Mouse (Mus musculus) adipocyte (in vitro differentiated cells): Measurements from ENCODE around the gene Cops2.

Experiments
- DNase-seq: peaks from one replicate; pipeline ENCODE4 v3.0.0-alpha.2; 2016; ENCODE audit warnings: low spot score

Gene Cops2

DNA sequence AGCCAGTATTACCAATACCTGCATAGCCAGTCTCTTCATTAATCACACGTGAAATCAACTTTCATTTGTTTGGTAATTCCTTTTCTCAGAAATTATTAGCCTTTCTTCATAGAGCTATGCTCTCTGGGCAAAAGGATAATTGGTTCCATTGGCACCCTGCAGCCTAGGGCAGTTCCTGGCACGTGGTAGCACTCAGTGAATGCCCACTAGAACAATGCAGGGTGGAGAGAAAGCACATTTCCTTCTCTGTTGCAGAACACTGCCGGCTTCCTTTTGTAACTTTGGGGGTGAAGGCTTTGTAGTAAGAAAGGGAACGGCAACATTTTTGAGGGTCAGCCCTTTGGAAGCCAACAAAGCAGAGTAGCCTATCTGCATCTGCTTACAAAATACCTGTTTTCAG lies 32.7 kb downstream of the Cops2 start:
- DNase-seq, result peak; percentile 19

DNA sequence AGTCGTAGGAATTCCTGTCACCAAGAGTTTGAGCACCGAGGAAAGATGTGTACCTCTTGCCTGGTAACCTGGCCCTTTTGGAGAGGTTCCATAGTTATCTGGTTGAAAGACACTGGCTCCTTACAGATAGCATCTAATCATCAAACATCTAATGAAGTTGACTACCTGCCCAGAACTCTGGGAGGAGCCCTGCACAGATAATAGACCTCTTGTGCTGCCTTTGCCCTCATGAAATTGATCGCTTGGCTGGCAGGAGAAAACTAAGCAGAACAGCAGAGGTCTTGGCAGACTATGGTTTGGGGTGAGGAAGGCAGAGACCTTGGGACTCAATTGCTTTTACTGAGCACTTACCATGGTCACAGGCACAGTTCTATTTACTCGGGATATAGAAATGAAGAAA lies 38.5 kb downstream of the Cops2 start:
- DNase-seq, result no peak

DNA sequence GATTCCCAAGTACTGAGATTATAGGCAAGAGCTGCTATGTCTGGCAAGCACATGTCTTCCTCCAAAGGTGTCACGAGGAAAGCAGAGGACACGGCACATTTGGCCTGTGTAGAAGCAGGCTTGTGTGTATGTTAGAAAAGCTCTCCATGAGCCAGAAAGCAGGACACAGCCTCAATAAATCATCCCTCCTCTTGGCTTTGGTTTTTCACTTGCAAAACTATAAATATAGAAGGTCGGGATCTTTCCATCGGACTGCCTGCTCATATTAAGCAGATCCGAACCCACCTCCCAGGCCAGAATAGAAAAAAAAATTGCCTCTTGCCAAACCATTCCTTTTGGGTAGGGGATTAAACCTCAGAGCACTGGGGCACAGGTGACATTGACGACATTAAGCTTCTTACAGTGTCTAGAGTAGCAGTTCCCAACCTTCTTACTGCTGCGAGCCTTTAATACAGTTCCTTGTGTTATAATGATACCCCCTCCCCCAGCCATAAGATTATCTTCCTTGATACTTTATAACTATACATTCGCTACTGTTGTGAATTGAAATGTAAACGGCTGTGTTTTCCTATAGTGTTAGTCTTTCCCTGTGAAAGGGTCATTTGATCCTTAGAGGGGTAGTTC lies 44.9 kb downstream of the Cops2 start:
- DNase-seq, result no peak

DNA sequence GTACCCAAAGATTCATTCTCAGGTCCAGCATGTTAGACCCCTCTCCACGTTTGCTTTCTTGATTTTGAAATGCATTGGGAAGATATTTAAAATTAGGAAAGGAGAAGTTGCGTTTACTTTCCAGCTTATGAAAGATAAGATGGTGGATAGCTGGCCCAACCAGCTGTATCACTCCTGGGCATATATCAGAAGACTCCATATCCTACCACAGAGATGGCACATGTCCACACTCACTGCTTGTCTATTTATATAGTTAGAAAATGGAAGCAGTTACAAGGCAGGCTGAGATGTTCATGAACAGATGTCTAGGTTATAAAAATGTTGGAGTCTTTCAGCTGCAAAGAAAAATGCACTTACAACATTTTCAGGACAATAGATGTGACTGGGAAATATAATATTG lies 47.6 kb downstream of the Cops2 start:
- DNase-seq, result no peak

DNA sequence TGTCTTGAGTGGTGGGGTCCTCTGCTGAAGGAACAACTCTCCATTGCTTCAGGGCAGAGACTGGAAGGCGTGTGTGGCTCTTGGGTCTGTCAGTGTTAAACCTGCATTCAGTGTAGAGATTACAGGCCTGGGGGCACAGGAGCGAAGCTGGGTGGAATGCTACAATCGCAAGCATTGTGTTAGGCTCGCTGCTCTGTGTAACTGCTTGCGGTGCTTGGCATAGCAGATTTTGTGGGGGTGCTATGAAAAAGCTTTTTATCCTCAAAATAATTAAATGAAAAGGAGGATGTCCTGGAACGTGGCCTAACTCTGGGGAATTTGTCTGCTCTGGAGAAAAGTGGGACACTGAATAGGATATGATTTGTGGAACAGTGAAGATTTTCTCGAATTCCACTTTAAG lies 49.4 kb downstream of the Cops2 start:
- no peak for DNase-seq

DNA sequence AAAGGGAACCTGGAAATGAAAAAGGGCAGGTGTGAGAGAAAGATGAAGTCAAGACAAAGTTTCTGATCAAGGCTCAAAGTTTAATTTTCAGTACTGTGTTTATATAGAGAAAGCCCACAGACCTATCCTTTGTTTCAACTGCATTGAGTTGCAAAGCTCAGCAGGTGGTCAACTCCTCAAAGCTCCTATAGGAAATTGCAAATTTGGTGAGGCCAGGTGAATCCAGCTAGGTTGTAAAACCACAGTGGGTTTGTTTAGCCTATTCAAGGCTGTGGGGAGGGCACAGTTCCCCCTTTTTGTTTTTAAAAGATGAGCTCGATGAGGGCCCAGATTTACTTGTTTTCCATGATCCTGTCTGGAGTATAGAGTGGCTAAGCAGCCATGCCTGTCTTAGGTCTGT lies 53.1 kb downstream of the Cops2 start:
- DNase-seq, result no peak

DNA sequence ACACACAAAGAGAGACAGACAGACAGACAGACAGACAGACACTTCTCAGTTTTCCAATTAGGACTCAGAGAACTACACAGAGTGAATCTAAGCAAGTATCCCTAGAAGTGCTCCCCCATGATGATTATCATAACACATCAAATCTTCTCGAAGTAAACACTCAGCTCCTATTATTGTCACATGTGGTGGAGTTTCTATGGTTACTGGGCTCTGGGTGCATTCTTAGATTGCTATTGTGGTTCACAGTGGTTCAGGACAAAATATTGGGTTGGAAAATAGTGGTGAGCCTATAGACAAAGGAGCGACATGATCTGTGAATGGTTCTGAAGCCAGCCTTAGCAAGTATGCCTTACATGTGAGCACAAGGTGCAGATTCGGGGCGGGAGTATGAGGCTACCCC lies 57.0 kb downstream of the Cops2 start:
- DNase-seq, result no peak

DNA sequence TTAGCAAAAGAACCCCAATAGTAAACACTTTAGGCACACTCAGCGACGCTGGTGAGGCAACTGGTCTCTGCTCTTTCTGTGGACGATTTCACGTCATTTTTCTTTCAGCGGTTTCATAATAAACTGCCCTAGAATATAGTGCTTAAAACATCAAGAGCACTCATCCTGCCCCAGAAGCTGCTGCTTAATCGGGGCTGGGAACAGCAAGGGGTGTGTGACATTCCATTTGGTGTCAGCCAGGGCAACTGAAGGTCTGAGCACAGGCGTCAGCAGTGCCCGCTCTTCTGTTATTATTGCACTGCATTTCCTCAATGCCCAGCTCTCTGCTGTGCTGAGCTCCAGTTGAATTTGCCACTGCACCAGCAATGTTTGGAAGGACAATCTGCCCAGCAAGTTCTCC lies 57.9 kb downstream of the Cops2 start:
- DNase-seq, result no peak

DNA sequence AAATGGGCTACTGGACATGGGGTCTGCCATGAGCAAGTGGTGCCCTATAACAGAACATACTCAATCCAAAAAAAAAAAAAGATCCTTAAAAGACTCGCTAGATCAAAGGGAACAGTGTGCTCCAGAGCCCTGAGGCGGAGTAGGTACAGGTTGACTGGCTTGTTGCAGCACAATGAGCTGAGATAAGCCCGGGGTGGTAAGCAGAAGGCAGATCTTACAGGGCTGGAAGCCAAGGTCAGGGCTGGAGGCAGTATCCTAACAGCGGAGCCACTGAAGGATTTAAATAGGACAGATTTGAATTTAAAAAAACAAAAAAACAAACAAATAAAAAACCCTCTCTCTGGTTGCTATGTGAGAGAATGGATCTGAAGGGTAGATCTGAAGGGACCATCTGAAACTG lies 58.5 kb downstream of the Cops2 start:
- no peak for DNase-seq

DNA sequence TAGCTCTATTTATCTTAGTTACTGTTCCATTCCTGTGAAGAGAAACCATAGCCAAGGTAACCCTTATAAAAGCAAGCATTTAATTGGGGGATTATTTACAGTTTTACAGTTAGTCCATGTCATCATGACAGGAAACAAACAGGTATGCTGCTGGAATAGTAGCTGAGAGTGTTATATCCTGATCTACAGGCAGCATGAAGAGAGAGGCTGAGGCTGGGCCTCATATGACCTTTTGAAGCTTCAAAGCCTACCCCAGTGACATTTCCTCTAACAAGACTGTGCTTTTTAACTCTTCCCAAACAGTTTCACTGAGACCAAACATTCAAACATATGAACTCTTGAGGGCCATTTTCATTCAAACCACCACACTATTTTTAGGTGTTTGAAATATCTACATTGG lies 61.1 kb downstream of the Cops2 start:
- no peak for DNase-seq

DNA sequence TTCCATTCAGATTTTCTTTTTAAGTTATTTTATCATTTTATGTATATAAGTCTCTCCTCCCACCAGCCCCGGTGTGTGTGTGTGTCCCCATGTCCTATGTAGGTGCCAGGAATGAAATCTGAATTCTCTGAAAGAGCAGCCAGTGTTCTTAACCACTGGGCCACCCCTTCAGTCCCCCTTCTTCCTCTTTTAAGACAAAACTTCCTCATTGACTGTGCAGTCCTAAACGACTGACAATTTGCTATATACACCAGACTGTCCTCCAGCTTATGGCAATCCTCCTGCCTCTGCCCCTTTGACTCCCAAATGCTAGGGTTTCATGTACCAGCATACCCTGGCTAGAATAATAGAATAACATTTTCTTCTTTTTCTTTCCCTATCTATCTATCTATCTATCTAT lies 63.8 kb downstream of the Cops2 start:
- no peak for DNase-seq

DNA sequence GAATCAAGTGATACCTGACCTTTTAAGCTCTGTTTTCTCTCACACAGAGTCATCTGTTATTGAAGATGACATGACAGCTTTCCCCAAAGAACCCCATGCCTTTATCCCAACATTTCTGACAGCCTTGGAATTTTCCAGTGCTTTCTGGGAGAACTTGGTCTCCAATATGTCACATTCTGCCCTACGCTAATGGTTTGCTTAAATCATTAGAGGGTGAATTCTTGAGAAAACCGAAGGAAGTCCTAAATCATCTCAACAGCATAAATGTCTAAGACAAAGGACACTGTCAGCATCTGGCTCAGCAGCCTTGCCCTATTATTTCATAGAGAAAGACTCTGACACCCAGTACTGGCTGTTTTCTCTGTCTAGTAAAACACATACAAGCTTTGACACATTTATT lies 64.8 kb downstream of the Cops2 start:
- no peak for DNase-seq

DNA sequence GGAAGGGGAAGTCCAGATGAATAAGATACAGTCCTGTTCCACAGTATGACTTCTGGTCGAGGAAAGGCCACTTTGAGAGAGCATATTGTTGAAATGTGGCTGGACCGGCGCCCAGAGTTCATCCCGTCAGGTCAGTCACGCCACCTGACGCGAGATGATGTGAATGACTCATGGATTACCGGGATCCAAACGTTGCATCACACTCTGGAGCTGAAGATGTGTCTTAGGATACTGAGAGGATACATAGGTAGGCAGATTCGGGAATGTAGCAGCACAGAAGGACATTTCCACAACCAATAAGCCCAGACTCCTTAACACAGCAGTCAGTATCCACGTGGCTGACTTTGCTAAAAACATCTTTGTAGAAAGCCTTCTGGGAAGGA lies 66.1 kb downstream of the Cops2 start:
- DNase-seq, result peak; percentile 19

DNA sequence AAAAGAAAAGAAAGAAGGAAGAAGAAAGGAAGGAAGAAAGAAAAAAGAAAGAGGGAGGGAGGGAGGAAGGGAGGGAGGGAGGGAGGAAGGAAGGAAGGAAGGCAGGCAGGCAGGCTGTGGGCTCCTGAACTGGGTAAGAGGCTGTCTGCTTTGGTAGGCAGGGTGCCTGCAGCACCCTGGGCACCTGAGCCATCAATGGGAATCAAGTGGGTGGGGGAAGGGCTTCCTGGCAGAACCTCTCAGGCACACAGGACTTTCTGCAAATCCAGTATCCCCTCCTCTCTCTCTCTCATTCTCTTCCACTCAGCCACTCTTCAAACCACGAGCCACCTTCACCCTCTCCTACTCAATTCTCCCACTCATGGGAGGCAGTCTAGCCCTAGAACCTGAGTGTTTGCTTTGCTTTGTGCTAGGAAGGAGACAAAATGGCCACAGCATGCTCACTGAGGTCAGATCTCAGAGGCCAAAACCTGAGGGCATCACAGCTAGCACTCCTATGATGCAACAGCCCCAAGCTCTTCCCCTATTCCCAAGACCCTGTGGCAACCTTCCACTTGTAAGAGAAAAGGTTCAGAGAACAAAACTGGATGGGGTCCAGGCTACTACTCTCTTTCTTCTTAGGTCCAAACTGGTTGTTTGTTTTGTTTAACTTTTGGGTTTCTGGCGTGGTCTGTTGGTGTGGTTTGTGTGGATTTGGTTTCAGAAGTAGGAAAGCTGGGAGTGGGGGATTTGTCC lies 66.6 kb downstream of the Cops2 start:
- DNase-seq, result peak; percentile 32

DNA sequence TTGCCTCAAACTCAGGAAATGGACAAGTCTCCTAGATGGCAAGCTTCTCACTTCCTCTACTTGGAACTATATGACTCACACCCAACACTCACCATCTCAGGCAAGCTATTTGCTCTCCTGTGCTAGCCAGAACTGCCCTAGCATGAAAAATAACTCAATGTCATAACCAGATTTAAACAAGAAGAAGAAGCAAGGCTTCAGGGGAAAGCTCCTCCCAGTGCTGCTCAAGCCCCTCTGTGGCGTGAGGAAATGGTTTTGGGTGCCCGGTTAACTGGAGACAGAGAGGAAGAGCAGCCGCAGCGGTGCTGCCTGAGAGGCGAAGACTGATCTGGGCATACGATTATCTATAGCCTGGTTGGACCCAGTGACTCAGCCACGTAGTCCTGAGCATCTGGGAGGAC lies 67.5 kb downstream of the Cops2 start:
- no peak for DNase-seq

DNA sequence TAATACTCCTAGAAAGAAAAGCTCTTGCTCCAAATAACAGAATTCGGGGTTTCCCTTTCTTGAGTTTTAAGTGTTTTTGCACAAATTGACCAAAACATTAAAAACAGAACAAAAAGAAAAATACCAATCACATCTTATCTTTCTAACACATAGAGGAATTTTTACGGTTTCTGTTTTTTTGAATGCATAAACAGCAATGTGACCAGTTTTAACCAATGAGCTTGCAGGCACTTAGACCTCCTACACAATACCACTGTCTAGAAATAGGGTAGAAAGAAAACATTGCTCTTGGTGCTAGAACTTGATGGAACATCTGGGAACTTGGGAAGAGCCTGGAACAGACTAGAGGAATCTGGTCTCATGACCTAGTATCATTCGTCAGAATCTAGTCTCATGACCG lies 68.7 kb downstream of the Cops2 start:
- DNase-seq, result no peak

DNA sequence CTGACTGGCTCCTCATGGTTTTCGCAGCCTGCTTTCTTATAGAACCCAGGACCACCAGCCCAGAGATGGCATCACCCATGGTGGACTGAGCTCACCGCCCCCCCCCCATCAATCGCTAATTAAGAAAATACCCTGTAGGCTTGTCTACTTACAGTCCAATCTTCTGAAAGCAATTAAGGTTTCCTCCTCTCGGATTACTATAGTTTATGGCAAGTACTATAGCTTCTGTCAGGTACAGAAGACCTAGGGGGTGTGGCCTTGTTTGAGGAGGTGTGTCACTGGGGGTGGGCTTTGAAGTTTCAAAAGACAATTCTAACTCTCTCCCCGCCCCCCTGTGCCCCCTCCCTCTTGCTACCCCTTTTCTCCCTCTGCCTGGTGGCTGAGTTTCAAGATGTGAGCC lies 69.7 kb downstream of the Cops2 start:
- no peak for DNase-seq

DNA sequence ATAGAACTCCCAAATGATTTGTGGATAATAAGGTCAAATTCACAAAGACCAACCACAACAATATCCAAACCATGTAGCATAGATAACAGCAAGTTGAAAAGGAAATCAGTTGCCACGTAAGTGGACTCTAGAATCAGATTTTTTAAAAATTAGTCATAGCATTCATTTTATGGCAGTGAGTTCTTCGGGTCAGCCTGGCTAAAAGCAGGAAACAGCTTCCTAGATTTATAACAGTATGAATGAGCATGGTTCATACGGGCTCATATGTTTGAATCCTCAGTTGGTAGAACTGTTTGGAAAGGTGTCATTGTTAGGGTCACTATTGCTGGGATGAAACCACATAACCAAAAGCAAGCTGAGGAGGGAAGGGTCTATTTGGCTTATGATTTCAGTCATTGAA lies 70.2 kb downstream of the Cops2 start:
- DNase-seq, result no peak

DNA sequence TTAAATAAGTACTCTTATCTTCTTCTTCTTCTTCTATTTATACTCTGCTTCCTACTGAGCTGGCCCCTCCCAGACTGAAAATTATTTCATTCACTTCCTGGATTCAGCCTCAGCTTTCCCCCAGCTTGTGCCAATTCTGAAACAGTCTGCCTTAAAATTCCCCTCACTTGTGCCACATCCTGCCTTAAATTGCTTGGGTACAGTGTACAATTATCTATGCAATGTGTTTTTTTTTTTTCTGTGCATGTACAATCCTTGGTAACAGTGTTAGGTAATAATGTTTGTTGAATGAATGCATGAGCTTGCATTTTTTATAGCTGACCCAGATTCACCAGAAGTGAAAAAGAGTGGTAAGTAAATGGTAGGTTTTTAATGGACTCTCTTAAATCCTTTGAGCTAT lies 70.6 kb downstream of the Cops2 start:
- no peak for DNase-seq

DNA sequence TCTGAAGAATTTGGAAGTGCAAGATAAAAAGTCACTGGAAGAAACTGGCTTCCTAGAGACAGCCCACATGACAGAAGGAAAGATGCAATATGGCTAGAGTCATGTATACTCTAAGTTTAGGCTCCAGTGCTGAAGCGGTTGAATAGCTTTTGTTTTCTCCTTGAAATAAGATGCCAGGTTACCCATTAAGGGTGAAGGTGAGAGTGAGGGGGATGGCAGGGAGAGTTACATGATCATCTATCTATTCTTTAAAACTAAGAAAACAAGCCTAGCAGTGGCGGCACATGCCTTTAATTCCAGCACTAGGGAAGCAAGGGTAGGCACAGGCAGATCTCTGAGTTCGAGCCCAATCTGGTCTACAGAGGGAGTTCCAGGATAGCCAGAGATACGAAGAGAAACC lies 73.9 kb downstream of the Cops2 start:
- no peak for DNase-seq

DNA sequence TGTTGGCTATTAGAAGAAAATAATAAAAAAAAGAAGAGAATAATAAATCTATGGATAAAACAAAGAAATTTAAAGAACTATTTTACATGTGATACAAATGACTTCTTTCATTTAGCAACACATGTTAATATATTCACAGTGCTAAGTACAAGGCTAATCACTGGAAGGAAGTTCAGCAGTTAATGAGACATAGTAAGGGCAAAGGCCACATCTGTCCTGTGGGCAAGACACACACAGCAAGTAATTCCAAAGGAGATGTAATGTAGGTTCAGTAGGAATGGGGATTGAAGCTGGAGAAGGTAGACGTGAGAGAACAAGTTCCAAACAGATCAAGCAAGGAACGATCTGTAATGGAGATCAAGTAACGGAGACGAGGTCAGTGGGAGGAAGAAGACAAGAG lies 74.5 kb downstream of the Cops2 start:
- DNase-seq, result no peak

DNA sequence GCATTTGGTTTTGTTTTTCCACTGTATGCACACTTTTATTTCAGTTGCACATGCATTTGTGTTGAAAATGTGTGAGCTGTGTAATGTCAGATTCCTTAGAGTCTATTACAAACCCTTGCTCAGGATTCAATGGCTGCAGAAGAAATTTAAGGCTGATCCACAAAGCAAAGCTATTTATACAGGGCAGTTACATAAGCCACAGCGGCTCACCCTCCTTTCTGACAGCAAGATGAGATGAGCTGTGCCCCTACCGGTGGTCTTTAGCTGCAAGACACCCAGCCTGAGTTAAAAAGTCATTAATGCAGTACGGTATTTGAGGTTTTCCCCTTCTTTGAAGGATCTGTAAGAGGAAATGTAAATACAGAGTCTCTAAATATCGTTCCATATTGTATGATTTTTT lies 75.1 kb downstream of the Cops2 start:
- no peak for DNase-seq

DNA sequence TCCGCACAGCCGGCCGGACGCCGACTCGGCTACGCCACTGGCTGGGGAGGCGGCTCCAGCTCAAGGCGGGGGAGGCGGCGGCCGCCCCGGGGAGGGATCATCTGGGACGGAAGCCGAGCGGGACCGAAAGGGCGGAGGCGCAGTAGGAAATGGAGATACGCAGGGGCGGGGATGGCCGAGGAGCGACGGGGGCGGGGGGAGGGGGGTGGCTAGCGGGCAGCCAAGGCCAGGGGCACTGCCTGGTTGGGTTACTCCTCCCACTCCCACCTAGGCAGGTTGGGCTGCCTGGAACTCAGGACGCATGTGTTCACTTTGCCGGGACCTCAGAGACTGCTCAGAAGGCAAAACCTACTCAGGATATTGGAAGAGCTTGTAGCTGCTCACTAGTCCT lies 76.2 kb downstream of the Cops2 start, which contains the start of gene Secisbp2l:
Gene Secisbp2l, minus strand, starts transcription at position 152 of the 391 bp plus-strand sequence.
- peak; percentile 91 for DNase-seq
